Mouse (Mus musculus) retina, postnatal 7 days (tissue): ENCODE measurements around the gene Ifnar1.
"Not testable (repeated sequence)": the region's sequence is repeated elsewhere in the genome, so short reads cannot be mapped to it uniquely, and the experiment has no call there.

Experiments
- DNase-seq: peaks from one replicate; pipeline ENCODE4 v3.0.0-alpha.2; 2012; ENCODE audit warnings: low read depth, low spot score

The Ifnar1 gene

GRCm38 (mm10) chr16:91505116-91505601 is 20.1 kb downstream of the Ifnar1 start:
- no peak for DNase-seq

GRCm38 (mm10) chr16:91506396-91506795 is 21.4 kb downstream of the Ifnar1 start:
- DNase-seq, result no peak

GRCm38 (mm10) chr16:91512161-91512787 is 27.2 kb downstream of the Ifnar1 start:
- DNase-seq, result peak; percentile 72

- DNase-seq, result no peak
Measured at GRCm38 (mm10) chr16:91513099-91513498, 28.1 kb downstream of the Ifnar1 start.

- no peak for DNase-seq
Measured at GRCm38 (mm10) chr16:91517020-91517419, 32.0 kb downstream of the Ifnar1 start.

GRCm38 (mm10) chr16:91522040-91522439 is 37.0 kb downstream of the Ifnar1 start:
- no peak for DNase-seq

GRCm38 (mm10) chr16:91522479-91523309 is 37.7 kb downstream of the Ifnar1 start:
- no peak for DNase-seq

- no peak for DNase-seq
Measured at GRCm38 (mm10) chr16:91524206-91524605, 39.2 kb downstream of the Ifnar1 start.

- no peak for DNase-seq
Measured at GRCm38 (mm10) chr16:91526274-91526673, 41.2 kb downstream of the Ifnar1 start.

GRCm38 (mm10) chr16:91527051-91527450 is 42.0 kb downstream of the Ifnar1 start:
- no peak for DNase-seq

GRCm38 (mm10) chr16:91527500-91527899 is 42.5 kb downstream of the Ifnar1 start:
- DNase-seq, result no peak

GRCm38 (mm10) chr16:91528578-91528977 is 43.5 kb downstream of the Ifnar1 start:
- DNase-seq, result no peak

- not testable (repeated sequence) for DNase-seq
Measured at GRCm38 (mm10) chr16:91530830-91531229, 45.8 kb downstream of the Ifnar1 start.

GRCm38 (mm10) chr16:91531856-91532255 is 46.8 kb downstream of the Ifnar1 start:
- DNase-seq, result no peak

GRCm38 (mm10) chr16:91532429-91532828 is 47.4 kb downstream of the Ifnar1 start:
- DNase-seq, result no peak

GRCm38 (mm10) chr16:91533097-91534001 is 48.3 kb downstream of the Ifnar1 start:
- DNase-seq, result no peak

GRCm38 (mm10) chr16:91534477-91534876 is 49.4 kb downstream of the Ifnar1 start:
- peak; percentile 62 for DNase-seq

GRCm38 (mm10) chr16:91534888-91535287 is 49.9 kb downstream of the Ifnar1 start:
- no peak for DNase-seq

- no peak for DNase-seq
Measured at GRCm38 (mm10) chr16:91536372-91536771, 51.3 kb downstream of the Ifnar1 start.

- DNase-seq, result no peak
Measured at GRCm38 (mm10) chr16:91537065-91537464, 52.0 kb downstream of the Ifnar1 start.

- no peak for DNase-seq
Measured at GRCm38 (mm10) chr16:91538051-91538450, 53.0 kb downstream of the Ifnar1 start.

- no peak for DNase-seq
Measured at GRCm38 (mm10) chr16:91538513-91538912, 53.5 kb downstream of the Ifnar1 start.
